Mouse (Mus musculus): ENCODE results near the gene Lbh.
A peak's percentile ranks its signal among the peaks of the same experiment; 100 is the strongest.

The Lbh gene

DNA sequence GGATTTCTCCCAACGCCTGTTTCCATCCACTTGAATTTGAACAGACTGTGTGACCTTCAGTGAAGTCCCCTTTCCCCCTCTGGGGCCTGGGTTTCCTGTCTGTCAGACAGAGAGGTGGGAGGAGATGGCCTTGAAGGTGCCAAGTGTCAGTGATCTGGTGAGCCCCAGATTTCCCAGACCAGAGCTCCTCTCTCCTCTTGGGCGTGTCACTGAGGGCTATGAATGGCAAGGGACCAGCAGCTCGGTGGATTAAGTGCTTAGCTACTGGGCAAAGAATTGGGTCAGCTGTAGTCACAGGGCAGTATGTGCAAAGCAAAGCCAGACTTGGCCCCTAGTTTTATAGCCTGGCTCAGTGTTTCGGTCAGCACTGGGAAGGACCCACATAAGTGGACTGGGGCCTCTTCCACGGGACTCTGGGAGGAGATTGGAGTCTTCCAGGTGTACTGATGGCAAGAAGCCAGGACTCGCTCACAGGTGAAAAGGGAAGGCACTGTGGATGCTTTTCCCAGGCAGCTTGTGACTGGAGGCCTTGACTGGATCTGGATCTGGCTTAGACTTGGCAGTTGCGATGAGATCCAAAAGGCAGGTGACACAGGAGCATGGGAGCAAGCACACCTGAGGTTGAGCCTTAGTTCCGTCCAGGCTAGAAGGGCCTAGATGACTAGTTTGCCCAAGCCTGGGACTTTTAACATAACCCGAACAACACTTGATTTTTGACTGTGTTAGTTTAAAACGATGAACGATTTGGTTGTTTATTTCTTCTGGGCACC lies 20.1 kb downstream of the Lbh start:
- DNase-seq (ENCODE audit: low spot score in 2 of 2), result no peak

DNA sequence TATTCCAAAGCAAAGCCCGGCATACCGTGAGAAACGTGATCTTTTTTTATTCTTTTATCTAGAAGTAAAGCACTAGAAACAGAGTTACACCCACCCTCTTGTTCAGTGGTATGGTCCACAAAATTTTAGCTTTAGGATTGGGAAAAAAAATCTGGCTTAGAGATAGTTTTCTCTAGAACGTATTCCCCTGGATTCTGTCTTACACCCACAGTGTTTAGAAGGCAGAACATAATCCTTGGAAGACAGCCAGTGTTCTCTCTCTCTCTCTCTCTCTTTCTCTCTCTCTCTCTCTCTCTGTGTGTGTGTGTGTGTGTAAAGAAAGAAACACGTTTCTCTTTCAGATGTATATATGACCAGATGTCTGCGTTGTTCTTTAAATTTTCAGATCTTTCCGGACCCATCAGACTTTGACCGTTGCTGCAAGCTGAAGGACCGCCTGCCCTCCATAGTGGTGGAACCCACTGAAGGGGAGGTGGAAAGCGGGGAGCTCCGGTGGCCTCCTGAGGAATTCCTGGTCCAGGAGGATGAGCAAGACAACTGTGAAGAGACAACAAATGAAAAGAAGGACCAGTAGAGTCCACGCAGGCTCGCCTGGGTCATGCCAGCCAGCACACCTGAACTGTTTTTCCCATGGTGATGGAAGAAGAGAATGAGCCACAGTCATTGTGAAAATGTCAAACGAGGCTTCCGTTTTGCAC lies 20.9 kb downstream of the Lbh start:
- DNase-seq (ENCODE audit: low spot score in 2 of 2), result no peak

DNA sequence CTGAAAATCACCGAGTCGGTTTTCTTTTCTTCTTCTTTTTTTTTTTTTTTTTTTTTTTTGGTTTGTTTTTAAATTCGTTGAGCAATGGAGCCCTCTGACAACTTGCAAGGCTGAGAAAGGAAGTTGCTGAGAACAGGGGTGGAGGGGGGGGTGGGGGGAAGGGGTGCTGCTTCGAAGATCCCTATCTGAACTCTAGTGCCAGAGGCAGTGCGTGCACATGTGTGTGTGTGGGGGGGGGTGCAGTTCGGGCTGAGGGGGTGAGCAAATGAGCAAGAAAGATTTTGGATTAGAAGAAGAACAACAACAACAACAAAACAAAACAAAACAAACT lies 21.4 kb downstream of the Lbh start:
- DNase-seq (ENCODE audit: low spot score in 2 of 2), result no peak

- no peak for DNase-seq (ENCODE audit: low spot score in 2 of 2)
These were observed 26.3 kb downstream of the Lbh start for GRCm38 (mm10) chr17:72944368-72944767.

GRCm38 (mm10) chr17:72947111-72947859 lies 29.2 kb downstream of the Lbh start:
- no peak for DNase-seq (ENCODE audit: low spot score in 2 of 2)

- DNase-seq (ENCODE audit: low spot score in 2 of 2), result peak in 1 of 2 experiments; percentile 26
These were observed 30.0 kb downstream of the Lbh start for GRCm38 (mm10) chr17:72948119-72948518.

GRCm38 (mm10) chr17:72949247-72949701 lies 31.2 kb downstream of the Lbh start:
- no peak for DNase-seq (ENCODE audit: low spot score in 2 of 2)

DNA sequence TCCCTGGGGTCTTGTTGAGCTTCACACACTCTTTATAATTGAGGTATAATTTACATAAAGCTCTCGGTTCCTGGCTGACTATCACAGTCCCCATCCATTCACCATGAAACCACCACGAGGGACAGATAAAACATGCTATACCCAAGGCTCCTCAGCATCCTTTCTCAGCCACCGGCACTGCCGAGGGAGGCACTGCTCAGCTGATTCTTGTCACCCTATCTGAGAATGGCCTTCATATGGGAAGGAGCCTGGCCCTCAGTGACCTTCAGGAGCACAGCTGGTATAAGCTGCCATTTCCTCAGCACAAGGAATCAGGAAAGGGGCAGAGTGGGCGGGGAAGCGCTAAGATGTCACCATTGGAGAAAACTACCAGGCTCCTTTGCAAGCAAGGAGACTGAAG lies 33.2 kb downstream of the Lbh start:
- no peak for DNase-seq (ENCODE audit: low spot score in 2 of 2)

GRCm38 (mm10) chr17:72953811-72954685 lies 35.9 kb downstream of the Lbh start:
- no peak for DNase-seq (ENCODE audit: low spot score in 2 of 2)

DNA sequence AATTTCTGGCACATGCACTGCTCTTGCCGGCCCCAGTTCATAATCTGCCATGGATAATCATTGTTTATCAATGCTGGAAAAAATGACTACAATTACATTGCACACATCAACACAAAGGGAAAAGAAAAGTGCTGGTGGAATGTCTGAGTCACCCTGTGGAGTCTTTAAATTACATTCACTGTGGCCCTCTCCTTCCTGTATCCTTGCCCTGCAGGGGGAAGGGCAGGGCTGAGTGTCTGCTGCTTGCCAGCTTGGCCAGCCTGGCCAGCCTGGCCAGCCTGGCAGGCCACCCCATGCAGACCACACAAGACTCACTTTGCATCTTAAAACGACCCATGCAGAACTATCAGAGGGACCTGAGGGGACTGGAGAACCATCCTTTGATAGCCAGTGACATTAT lies 37.4 kb downstream of the Lbh start:
- no peak for DNase-seq (ENCODE audit: low spot score in 2 of 2)

GRCm38 (mm10) chr17:72957016-72957415 lies 38.9 kb downstream of the Lbh start:
- no peak for DNase-seq (ENCODE audit: low spot score in 2 of 2)

DNA sequence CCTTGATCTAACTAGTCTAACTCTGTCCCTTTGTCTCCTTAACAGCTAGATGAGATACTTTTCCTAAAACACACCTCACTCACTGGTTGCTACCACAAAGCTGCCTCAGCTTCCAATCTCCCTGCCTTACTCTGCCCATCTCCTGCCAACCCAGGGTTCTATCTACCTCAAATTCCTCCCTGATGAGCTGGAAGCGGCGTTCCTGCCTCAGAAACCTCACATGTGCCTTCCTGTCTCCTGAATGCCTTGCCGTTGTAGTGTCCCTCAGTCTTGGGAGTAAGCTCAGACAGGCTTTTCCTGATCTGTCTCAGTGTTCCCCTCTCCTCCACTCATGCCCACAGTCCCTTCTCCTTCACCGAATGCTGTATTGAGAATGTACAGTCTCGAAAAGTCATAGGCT lies 40.8 kb downstream of the Lbh start:
- DNase-seq (ENCODE audit: low spot score in 2 of 2), result no peak

DNA sequence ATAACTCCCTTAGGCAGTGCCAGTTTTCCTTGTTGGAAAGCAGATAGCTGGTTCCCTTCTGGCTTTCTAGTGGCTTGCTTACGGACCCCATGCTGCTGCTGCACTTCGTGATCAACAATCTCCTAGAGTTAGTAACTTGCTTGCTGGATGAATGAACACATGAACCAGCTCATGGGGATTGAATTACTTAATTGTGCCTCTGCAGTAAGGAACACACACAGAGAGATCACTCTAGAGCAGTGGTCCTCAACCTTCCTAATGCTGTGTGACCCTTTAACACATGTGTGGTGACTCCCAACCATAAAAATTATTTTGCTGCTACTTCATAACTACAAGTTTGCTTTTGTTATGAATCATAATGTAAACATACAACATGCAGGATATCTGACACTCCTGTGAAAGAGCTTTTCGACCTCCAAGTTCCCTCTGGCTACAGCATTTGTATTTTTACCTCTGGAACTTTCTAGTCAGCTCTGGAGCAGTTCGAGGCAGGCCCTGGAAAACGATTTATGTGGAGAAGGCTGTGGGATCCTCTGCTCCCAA lies 41.5 kb downstream of the Lbh start:
- DNase-seq (ENCODE audit: low spot score in 2 of 2), result no peak

- DNase-seq (ENCODE audit: low spot score in 2 of 2), result no peak
These were observed 42.1 kb downstream of the Lbh start for GRCm38 (mm10) chr17:72960243-72960642.

- DNase-seq (ENCODE audit: low spot score in 2 of 2), result peak in 1 of 2 experiments; percentile 62
These were observed 42.8 kb downstream of the Lbh start for GRCm38 (mm10) chr17:72960873-72961272.

DNA sequence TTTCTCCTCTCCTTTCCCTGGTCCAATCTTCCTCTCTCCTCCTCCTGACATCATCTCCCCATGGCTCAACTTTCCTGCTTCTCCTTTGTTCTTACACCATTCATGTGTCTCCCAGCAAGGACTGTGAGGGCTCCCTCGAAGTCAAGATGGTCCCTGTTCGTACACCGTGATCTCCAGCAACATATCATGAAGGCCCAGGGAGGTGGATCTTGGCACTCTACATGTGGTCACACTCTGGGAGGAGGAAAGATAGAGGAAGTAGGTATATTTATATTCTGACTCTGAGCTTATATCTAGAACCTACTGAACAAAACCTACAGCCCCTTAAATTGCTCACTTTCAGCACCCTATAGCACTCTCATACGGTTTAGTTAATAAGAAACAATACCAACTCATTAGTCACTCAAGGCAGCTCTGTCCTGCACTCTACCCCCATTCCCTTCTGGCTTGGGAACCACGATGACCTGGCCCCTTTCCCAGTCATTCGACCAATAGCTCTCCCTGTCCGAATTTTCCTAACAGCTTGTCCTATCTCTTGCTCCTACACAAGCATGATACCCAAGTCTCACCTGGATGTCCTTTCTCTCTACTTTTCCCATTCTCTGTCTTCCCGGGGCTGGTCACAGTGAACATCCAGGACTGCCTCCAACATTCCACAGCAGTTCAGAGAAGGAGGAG lies 44.0 kb downstream of the Lbh start:
- DNase-seq (ENCODE audit: low spot score in 2 of 2), result peak in 1 of 2 experiments; percentile 54

GRCm38 (mm10) chr17:72965687-72966086 lies 47.6 kb downstream of the Lbh start:
- no peak for DNase-seq (ENCODE audit: low spot score in 2 of 2)

DNA sequence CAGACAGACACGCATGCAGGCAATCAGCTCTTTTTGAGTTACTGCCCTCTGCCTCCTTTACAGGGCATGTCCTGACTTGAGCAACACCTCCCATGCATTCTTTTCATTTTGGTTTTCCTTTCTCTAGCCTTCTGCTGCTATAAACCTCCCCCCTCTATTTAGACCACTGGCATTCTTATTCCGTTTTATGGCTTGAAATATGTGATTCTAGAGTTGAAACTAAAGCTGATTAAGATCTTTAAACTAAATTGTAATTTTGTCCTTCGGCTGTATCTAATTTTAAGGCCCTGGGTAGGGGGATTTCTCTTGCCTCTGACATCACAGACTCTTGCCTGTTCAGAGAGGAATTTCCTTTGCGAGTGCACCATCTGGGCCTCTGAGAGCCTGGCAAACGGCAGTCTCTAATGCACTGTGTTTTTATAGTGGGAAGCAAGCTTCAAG lies 48.0 kb downstream of the Lbh start:
- no peak for DNase-seq (ENCODE audit: low spot score in 2 of 2)

DNA sequence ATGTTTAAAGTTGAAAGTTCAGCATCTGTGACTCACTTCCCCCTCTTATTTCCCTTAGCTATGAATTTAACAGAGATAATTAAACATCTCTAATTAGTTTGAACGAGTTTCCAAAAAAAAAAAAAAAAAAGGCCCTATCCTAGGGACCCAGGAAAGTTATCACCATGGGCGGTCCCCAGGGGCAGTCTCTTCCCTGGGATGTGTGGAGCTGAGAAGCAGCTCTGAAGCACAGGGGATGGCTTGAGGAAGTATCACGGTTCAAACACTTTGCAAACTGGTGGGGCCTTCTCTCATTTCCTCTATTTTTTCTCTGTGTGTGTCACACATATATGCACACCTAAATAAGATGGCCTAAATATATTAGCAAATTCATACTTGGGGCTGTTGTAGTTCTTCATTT lies 48.8 kb downstream of the Lbh start:
- peak in 1 of 2 experiments; percentile 60 for DNase-seq (ENCODE audit: low spot score in 2 of 2)

- DNase-seq (ENCODE audit: low spot score in 2 of 2), result peak in 1 of 2 experiments; percentile 55
These were observed 49.5 kb downstream of the Lbh start for GRCm38 (mm10) chr17:72967371-72968175.
